Mouse (Mus musculus): ENCODE measurements at regions not wholly inside any gene's neighbourhood (a gene's known extent, or its start where the extent isn't known, plus 50 kb on each side); places are given as distances from the start of the nearest gene placed in this dataset.

GRCm38 (mm10) chr3:41285336-41285735 lies 202.5 kb upstream of the Pgrmc2 start:
- in situ Hi-C loops (cut with MboI; ENCODE audit: low pct_unique_long_range_greater_than_20kb in 1 of 2, low sequenced_read_pairs in 2 of 2, unreplicated experiment in 1 of 2), result no loop called here

- in situ Hi-C loops (cut with MboI; ENCODE audit: low pct_unique_long_range_greater_than_20kb in 1 of 2, low sequenced_read_pairs in 2 of 2, unreplicated experiment in 1 of 2), result no loop called here
These were observed 202.1 kb upstream of the Pgrmc2 start for GRCm38 (mm10) chr3:41284897-41285296.

- in situ Hi-C loops (cut with MboI; ENCODE audit: low pct_unique_long_range_greater_than_20kb in 1 of 2, low sequenced_read_pairs in 2 of 2, unreplicated experiment in 1 of 2), result no loop called here
These were observed 199.7 kb upstream of the Pgrmc2 start for GRCm38 (mm10) chr3:41282431-41283037.

GRCm38 (mm10) chr3:41276096-41276495 lies 193.2 kb upstream of the Pgrmc2 start:
- in situ Hi-C loops (cut with MboI; ENCODE audit: low pct_unique_long_range_greater_than_20kb in 1 of 2, low sequenced_read_pairs in 2 of 2, unreplicated experiment in 1 of 2), result no loop called here

- in situ Hi-C loops (cut with MboI; ENCODE audit: low pct_unique_long_range_greater_than_20kb in 1 of 2, low sequenced_read_pairs in 2 of 2, unreplicated experiment in 1 of 2), result no loop called here
These were observed 185.7 kb upstream of the Pgrmc2 start for GRCm38 (mm10) chr3:41268516-41268915.

- in situ Hi-C loops (cut with MboI; ENCODE audit: low pct_unique_long_range_greater_than_20kb in 1 of 2, low sequenced_read_pairs in 2 of 2, unreplicated experiment in 1 of 2), result no loop called here
These were observed 183.4 kb upstream of the Pgrmc2 start for GRCm38 (mm10) chr3:41266216-41266615.

- in situ Hi-C loops (cut with MboI; ENCODE audit: low pct_unique_long_range_greater_than_20kb in 1 of 2, low sequenced_read_pairs in 2 of 2, unreplicated experiment in 1 of 2), result no loop called here
These were observed 182.6 kb upstream of the Pgrmc2 start for GRCm38 (mm10) chr3:41265399-41265798.

GRCm38 (mm10) chr3:41258291-41258690 lies 175.4 kb upstream of the Pgrmc2 start:
- in situ Hi-C loops (cut with MboI; ENCODE audit: low pct_unique_long_range_greater_than_20kb in 1 of 2, low sequenced_read_pairs in 2 of 2, unreplicated experiment in 1 of 2), result no loop called here

- in situ Hi-C loops (cut with MboI; ENCODE audit: low pct_unique_long_range_greater_than_20kb in 1 of 2, low sequenced_read_pairs in 2 of 2, unreplicated experiment in 1 of 2), result no loop called here
These were observed 162.1 kb upstream of the Pgrmc2 start for GRCm38 (mm10) chr3:41244960-41245359.

GRCm38 (mm10) chr3:41241856-41242552 lies 159.2 kb upstream of the Pgrmc2 start:
- in situ Hi-C loops (cut with MboI; ENCODE audit: low pct_unique_long_range_greater_than_20kb in 1 of 2, low sequenced_read_pairs in 2 of 2, unreplicated experiment in 1 of 2), result no loop called here

GRCm38 (mm10) chr3:41239801-41240200 lies 157.0 kb upstream of the Pgrmc2 start:
- in situ Hi-C loops (cut with MboI; ENCODE audit: low pct_unique_long_range_greater_than_20kb in 1 of 2, low sequenced_read_pairs in 2 of 2, unreplicated experiment in 1 of 2), result no loop called here

- in situ Hi-C loops (cut with MboI; ENCODE audit: low pct_unique_long_range_greater_than_20kb in 1 of 2, low sequenced_read_pairs in 2 of 2, unreplicated experiment in 1 of 2), result no loop called here
These were observed 156.4 kb upstream of the Pgrmc2 start for GRCm38 (mm10) chr3:41239246-41239645.

GRCm38 (mm10) chr3:41238046-41238445 lies 155.2 kb upstream of the Pgrmc2 start:
- in situ Hi-C loops (cut with MboI; ENCODE audit: low pct_unique_long_range_greater_than_20kb in 1 of 2, low sequenced_read_pairs in 2 of 2, unreplicated experiment in 1 of 2), result no loop called here

GRCm38 (mm10) chr3:41235610-41236009 lies 152.8 kb upstream of the Pgrmc2 start:
- in situ Hi-C loops (cut with MboI; ENCODE audit: low pct_unique_long_range_greater_than_20kb in 1 of 2, low sequenced_read_pairs in 2 of 2, unreplicated experiment in 1 of 2), result no loop called here

- in situ Hi-C loops (cut with MboI; ENCODE audit: low pct_unique_long_range_greater_than_20kb in 1 of 2, low sequenced_read_pairs in 2 of 2, unreplicated experiment in 1 of 2), result no loop called here
These were observed 152.1 kb upstream of the Pgrmc2 start for GRCm38 (mm10) chr3:41234994-41235393.

- in situ Hi-C loops (cut with MboI; ENCODE audit: low pct_unique_long_range_greater_than_20kb in 1 of 2, low sequenced_read_pairs in 2 of 2, unreplicated experiment in 1 of 2), result no loop called here
These were observed 151.3 kb upstream of the Pgrmc2 start for GRCm38 (mm10) chr3:41234191-41234590.

- in situ Hi-C loops (cut with MboI; ENCODE audit: low pct_unique_long_range_greater_than_20kb in 1 of 2, low sequenced_read_pairs in 2 of 2, unreplicated experiment in 1 of 2), result no loop called here
These were observed 150.6 kb upstream of the Pgrmc2 start for GRCm38 (mm10) chr3:41233439-41233838.

GRCm38 (mm10) chr3:41230961-41231377 lies 148.1 kb upstream of the Pgrmc2 start:
- in situ Hi-C loops (cut with MboI; ENCODE audit: low pct_unique_long_range_greater_than_20kb in 1 of 2, low sequenced_read_pairs in 2 of 2, unreplicated experiment in 1 of 2), result no loop called here

GRCm38 (mm10) chr3:41229493-41229892 lies 146.6 kb upstream of the Pgrmc2 start:
- in situ Hi-C loops (cut with MboI; ENCODE audit: low pct_unique_long_range_greater_than_20kb in 1 of 2, low sequenced_read_pairs in 2 of 2, unreplicated experiment in 1 of 2), result no loop called here

- in situ Hi-C loops (cut with MboI; ENCODE audit: low pct_unique_long_range_greater_than_20kb in 1 of 2, low sequenced_read_pairs in 2 of 2, unreplicated experiment in 1 of 2), result no loop called here
These were observed 145.7 kb upstream of the Pgrmc2 start for GRCm38 (mm10) chr3:41228536-41228935.
